Mouse (Mus musculus): ENCODE data around the gene Ino80e. TPM values are rescaled to one million over a fixed set of nuclear protein-coding genes. Genes with fewer than 3 reads are reported as not detected.
A peak's percentile ranks its signal among the peaks of the same experiment; 100 is the strongest.
"Not testable (repeated sequence)": the region's sequence is repeated elsewhere in the genome, so short reads cannot be mapped to it uniquely, and the experiment has no call there.

Ino80e gene
- polyA plus RNA-seq (2015; fragmentation: Nextera tagmentation; extraction: Ambion mirVana) = 75.3 and 88.0 TPM in 2 replicates

DNA sequence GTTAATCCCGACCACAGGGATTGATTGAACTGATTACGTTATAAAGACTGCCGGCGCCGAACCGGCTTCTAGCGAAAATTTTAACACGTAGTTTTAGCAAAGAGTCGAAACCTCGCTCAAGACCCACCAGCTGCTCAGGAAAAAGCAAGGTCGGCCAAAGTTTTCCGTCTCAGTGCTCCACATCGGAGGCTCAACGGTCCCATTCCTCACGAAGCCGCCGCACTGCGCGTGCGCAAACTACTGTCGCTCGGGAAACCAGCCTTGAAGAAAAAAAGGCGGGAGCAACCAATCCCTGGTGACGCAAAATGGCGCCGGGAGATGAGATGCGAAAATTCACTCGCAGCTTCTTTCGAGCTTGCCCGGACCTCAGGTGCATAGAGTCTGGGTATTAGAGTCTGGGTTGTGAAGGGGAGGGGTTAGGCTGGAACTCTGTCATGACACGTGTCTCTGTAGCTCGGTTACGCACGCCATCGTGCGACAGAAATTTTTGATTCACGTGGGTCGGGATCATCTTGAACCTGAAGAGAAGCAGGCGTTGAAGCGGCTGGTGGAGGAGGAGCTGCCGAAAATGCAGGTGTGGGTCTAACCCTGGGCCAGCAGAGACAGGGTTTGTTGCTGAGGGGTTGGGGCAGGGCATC, at the start of gene Ino80e:
Gene Ino80e, minus strand, starts transcription at position 231 of the 638 bp plus-strand sequence.
- H3K4me3 ChIP-seq (ENCODE audit: low read length) = peak within 1 kb of the TSS; percentile 75
- H3K27ac ChIP-seq (ENCODE audit: low read length) = peak within 1 kb of the TSS; percentile 90
- H3K36me3 ChIP-seq (ENCODE audit: insufficient read depth, low read length) = peaks cover 44% of the 10 kb centered on the region
- peak; percentile 60; the same call in 1 of the 2 replicates for ATAC-seq (ENCODE audit: low FRiP score, low TSS enrichment)
- H3K4me2 ChIP-seq (replicated peaks; ENCODE audit: low read depth, low read length) = peak within 1 kb of the TSS; percentile 68
- H3K4me1 ChIP-seq (ENCODE audit: insufficient read depth, low read length) = peaks cover 26% of the 10 kb centered on the region
- H3K9me3 ChIP-seq (ENCODE audit: low read length) = no peaks in the 10 kb centered on the region
- peak within 1 kb of the TSS; percentile 67 for H3K9ac ChIP-seq (replicated peaks; ENCODE audit: low read length)
- under 1% methylated on average over 41 of the region's 41 CpGs for WGBS
- no peaks in the 10 kb centered on the region for H3K27me3 ChIP-seq (ENCODE audit: insufficient read depth, low read length)

DNA sequence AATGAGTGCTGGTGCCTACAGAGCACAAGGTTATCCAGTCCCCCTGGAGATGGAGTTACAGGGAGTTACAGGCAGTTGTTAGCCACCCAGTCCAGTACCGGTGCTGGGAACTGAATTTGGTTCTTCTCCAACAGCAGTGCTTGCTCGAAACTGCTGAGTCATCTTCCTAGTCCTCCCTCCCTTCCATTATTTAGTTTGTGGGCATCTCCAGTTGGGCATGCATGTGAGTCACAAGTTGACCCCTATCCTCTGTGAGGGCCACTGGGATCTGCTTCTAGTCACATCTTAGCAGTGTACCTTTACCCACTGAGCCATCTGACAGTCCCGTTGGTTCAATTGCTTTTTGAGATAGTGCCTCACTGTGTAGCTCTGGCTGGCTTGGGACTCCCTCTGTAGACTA, 43.4 kb upstream of the Ino80e start:
- Histone ChIP-seq H3K27ac (ENCODE audit: low read length) (no peak overlapping the region), H3K27me3 (ENCODE audit: insufficient read depth, low read length) (no peaks in the 10 kb centered on the region), H3K4me1 (ENCODE audit: insufficient read depth, low read length) (no peaks in the 10 kb centered on the region), H3K4me2 (replicated peaks; ENCODE audit: low read depth, low read length) (no peak overlapping the region), H3K9me3 (ENCODE audit: low read length) (no peaks in the 10 kb centered on the region), H3K9ac (replicated peaks; ENCODE audit: low read length) (no peak overlapping the region), H3K36me3 (ENCODE audit: insufficient read depth, low read length) (no peaks in the 10 kb centered on the region), H3K4me3 (ENCODE audit: low read length) (no peak overlapping the region)
- ATAC-seq (ENCODE audit: low FRiP score, low TSS enrichment) = no peak
- 79% methylated on average over 3 of the region's 3 CpGs for WGBS

- H3K36me3 ChIP-seq (ENCODE audit: insufficient read depth, low read length) = not testable (repeated sequence)
These were observed 37.6 kb upstream of the Ino80e start for GRCm38 (mm10) chr7:126899781-126900180.

GRCm38 (mm10) chr7:126898102-126898990, 36.2 kb upstream of the Ino80e start:
- peak overlapping the region; percentile 82 for H3K9ac ChIP-seq (replicated peaks; ENCODE audit: low read length)
- H3K4me1 ChIP-seq (ENCODE audit: insufficient read depth, low read length) = peaks cover 15% of the 10 kb centered on the region; the same call in 1 of the 2 replicates
- H3K27me3 ChIP-seq (ENCODE audit: insufficient read depth, low read length) = no peaks in the 10 kb centered on the region
- H3K4me2 ChIP-seq (replicated peaks; ENCODE audit: low read depth, low read length) = peak overlapping the region; percentile 77
- H3K27ac ChIP-seq (ENCODE audit: low read length) = peak overlapping the region; percentile 76
- peak overlapping the region; percentile 69 for H3K4me3 ChIP-seq (ENCODE audit: low read length)
- H3K9me3 ChIP-seq (ENCODE audit: low read length) = no peaks in the 10 kb centered on the region
- peak; percentile 94 for ATAC-seq (ENCODE audit: low FRiP score, low TSS enrichment)
- no peaks in the 10 kb centered on the region for H3K36me3 ChIP-seq (ENCODE audit: insufficient read depth, low read length)
- 9% methylated on average over 37 of the region's 37 CpGs for WGBS

More at GRCm38 (mm10) chr7:126899781-126900180, 37.6 kb upstream of the Ino80e start:
- not testable (repeated sequence) for H3K27ac ChIP-seq (ENCODE audit: low read length); H3K4me3 ChIP-seq (ENCODE audit: low read length); ATAC-seq (ENCODE audit: low FRiP score, low TSS enrichment); H3K27me3 ChIP-seq (ENCODE audit: insufficient read depth, low read length); H3K4me2 ChIP-seq (replicated peaks; ENCODE audit: low read depth, low read length); H3K9me3 ChIP-seq (ENCODE audit: low read length); H3K9ac ChIP-seq (replicated peaks; ENCODE audit: low read length)
- WGBS = 94% methylated on average over 7 of the region's 9 CpGs
- peaks cover 15% of the 10 kb centered on the region; the same call in 1 of the 2 replicates for H3K4me1 ChIP-seq (ENCODE audit: insufficient read depth, low read length)

- 17% methylated on average over 16 of the region's 16 CpGs for WGBS
- no peaks in the 10 kb centered on the region for H3K9me3 ChIP-seq (ENCODE audit: low read length)
- H3K9ac ChIP-seq (replicated peaks; ENCODE audit: low read length) = peak overlapping the region; percentile 82
- ATAC-seq (ENCODE audit: low FRiP score, low TSS enrichment) = no peak; the same call in 1 of the 2 replicates
- peaks cover 15% of the 10 kb centered on the region; the same call in 1 of the 2 replicates for H3K4me1 ChIP-seq (ENCODE audit: insufficient read depth, low read length)
- H3K27me3 ChIP-seq (ENCODE audit: insufficient read depth, low read length) = no peaks in the 10 kb centered on the region
- peak overlapping the region; percentile 69 for H3K4me3 ChIP-seq (ENCODE audit: low read length)
- peak overlapping the region; percentile 77 for H3K4me2 ChIP-seq (replicated peaks; ENCODE audit: low read depth, low read length)
- peak overlapping the region; percentile 72 for H3K27ac ChIP-seq (ENCODE audit: low read length)
- no peaks in the 10 kb centered on the region for H3K36me3 ChIP-seq (ENCODE audit: insufficient read depth, low read length)
These were observed 35.4 kb upstream of the Ino80e start for GRCm38 (mm10) chr7:126897390-126898101.

DNA sequence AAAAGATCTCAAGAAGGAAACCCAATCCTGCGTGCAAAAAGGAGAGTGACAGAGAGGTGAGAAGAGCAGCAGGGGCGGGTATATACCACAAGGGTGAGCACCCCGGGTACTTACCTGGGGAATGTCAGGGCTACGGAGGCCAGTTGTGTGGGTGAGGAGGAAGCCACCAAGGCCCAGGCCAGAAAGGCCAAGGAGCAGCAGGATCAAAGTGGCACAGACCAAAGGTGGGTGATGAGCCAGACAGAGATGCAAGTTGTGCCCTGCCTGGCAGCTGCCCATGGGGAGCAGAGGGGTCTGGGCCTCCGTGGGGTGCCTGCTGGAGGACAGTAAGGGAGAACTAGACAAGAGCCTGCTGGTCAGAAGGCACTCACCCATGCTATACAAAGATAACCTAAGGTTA, 34.7 kb upstream of the Ino80e start:
- H3K9ac ChIP-seq (replicated peaks; ENCODE audit: low read length) = peak overlapping the region; percentile 82; the same call in 1 of the 2 replicates
- no peaks in the 10 kb centered on the region for H3K9me3 ChIP-seq (ENCODE audit: low read length)
- WGBS = 81% methylated on average over 5 of the region's 5 CpGs
- peaks cover 15% of the 10 kb centered on the region; the same call in 1 of the 2 replicates for H3K4me1 ChIP-seq (ENCODE audit: insufficient read depth, low read length)
- ATAC-seq (ENCODE audit: low FRiP score, low TSS enrichment) = no peak
- no peak overlapping the region for H3K27ac ChIP-seq (ENCODE audit: low read length)
- no peaks in the 10 kb centered on the region for H3K36me3 ChIP-seq (ENCODE audit: insufficient read depth, low read length)
- H3K4me3 ChIP-seq (ENCODE audit: low read length) = no peak overlapping the region
- no peaks in the 10 kb centered on the region for H3K27me3 ChIP-seq (ENCODE audit: insufficient read depth, low read length)
- H3K4me2 ChIP-seq (replicated peaks; ENCODE audit: low read depth, low read length) = peak overlapping the region; percentile 77; the same call in 1 of the 2 replicates

GRCm38 (mm10) chr7:126888852-126889251, 26.7 kb upstream of the Ino80e start:
- peaks cover 5% of the 10 kb centered on the region; the same call in 1 of the 2 replicates for H3K4me1 ChIP-seq (ENCODE audit: insufficient read depth, low read length)
- 45% methylated on average over 7 of the region's 7 CpGs for WGBS
- H3K9ac ChIP-seq (replicated peaks; ENCODE audit: low read length) = peak overlapping the region; percentile 41; the same call in 1 of the 2 replicates
- no peak for ATAC-seq (ENCODE audit: low FRiP score, low TSS enrichment)
- H3K4me3 ChIP-seq (ENCODE audit: low read length) = no peak overlapping the region
- no peaks in the 10 kb centered on the region for H3K9me3 ChIP-seq (ENCODE audit: low read length)
- H3K27ac ChIP-seq (ENCODE audit: low read length) = no peak overlapping the region
- H3K4me2 ChIP-seq (replicated peaks; ENCODE audit: low read depth, low read length) = no peak overlapping the region
- 0 out of 2 replicates have a peak, but pooled peaks cover 2% of the 10 kb centered on the region for H3K36me3 ChIP-seq (ENCODE audit: insufficient read depth, low read length)
- no peaks in the 10 kb centered on the region for H3K27me3 ChIP-seq (ENCODE audit: insufficient read depth, low read length)

DNA sequence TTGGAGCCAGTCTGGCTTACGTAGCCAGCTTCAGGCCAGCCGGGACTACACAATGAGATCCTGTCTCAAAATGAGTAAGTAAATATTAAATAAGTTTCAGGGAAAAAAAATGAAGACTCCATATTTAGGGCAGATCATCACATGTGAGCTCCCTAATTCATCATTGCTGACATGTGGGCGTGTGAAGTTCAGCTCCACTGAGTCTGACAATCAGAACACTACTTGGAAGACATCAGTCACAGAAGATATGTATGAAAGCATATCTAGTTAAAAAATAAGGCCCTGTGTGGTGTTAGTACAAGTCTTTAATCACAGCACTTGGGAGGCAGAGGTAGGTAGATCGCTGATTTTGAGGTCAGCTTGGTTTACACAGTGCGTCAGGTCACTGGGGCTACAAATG, 25.1 kb upstream of the Ino80e start:
- Histone ChIP-seq H3K9me3 (ENCODE audit: low read length) (no peaks in the 10 kb centered on the region), H3K4me1 (ENCODE audit: insufficient read depth, low read length) (peaks cover 19% of the 10 kb centered on the region), H3K27ac (ENCODE audit: low read length) (no peak overlapping the region), H3K4me2 (replicated peaks; ENCODE audit: low read depth, low read length) (no peak overlapping the region), H3K4me3 (ENCODE audit: low read length) (no peak overlapping the region), H3K27me3 (ENCODE audit: insufficient read depth, low read length) (no peaks in the 10 kb centered on the region), H3K9ac (replicated peaks; ENCODE audit: low read length) (no peak overlapping the region), H3K36me3 (ENCODE audit: insufficient read depth, low read length) (0 out of 2 replicates have a peak, but pooled peaks cover 2% of the 10 kb centered on the region)
- 80% methylated on average over 5 of the region's 5 CpGs for WGBS
- ATAC-seq (ENCODE audit: low FRiP score, low TSS enrichment) = no peak
